Mouse (Mus musculus) spleen, postnatal 14 days (tissue): ENCODE results near the gene Mageb3.
"Not testable (repeated sequence)": the region's sequence is repeated elsewhere in the genome, so short reads cannot be mapped to it uniquely, and the experiment has no call there.

ENCODE experiments used
- DNase-seq, 2 experiments: peaks; one replicate each; pipeline ENCODE4 v3.0.0; 2021 to 2022; ENCODE audit warnings: low spot score in 2 of 2

Gene Mageb3

DNA sequence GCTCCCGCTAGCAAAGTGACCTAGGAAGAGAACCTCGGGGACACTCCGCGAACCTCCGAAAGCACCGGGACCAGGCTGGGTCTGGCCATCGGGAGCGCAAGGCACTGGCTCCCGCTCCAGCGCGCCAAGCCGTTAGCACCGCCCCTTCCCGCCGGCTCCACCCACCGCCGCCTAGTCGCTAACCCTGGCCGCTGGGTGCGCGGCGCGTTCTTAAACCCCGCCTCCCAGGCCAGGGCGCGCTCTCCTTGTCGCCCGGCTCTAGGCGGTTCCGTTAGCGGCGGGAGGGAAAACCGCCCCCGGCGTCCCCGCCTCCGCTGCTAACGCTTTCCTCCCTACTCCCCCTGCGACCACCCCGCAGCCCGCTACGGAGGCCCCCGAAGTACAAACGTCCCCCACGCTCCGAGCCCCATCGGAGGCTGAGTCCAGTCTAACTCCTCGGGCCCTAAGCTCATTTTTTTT, at the start of gene Mageb3, which contains the start of gene Ctdspl2:
TSS of gene Mageb3 (minus strand) at position 328 of the 459 bp plus-strand sequence.
TSS of gene Ctdspl2 (plus strand) at position 237 of the 459 bp plus-strand sequence.
- peak; percentile 95 to 97 for DNase-seq

GRCm38 (mm10) chr2:121995738-121996137, 39.8 kb upstream of the Mageb3 start:
- no peak for DNase-seq

DNA sequence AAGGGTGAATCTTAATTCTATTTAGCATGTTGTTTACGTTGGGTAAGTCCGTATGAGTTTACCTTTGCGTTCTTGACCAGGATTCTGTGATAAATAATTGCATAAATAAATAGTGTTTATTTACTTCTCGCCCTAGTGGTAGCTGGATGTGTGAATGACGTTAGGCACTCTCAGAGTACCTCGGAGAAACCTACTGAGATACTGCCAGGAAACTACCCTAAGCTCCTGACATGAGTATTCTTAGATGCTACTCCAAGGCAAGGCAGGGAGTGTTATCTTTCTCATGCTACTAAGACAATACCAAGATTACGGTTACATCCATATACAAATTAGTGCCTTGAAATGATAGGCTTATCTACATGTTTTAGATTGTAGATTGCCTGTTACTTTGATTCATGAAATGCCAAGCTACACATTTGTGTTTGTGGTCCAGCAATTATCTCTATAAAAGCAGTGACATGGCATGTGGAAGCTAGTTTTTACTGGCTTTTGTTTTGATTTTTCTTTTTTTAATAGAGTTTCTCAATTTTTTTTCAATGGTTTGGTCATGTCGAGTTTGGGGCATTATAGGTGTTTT, 1.4 kb upstream of the Mageb3 start:
- no peak for DNase-seq

GRCm38 (mm10) chr2:121956224-121957018, 529 bp upstream of the Mageb3 start:
- DNase-seq = peak; percentile 85 to 88

DNA sequence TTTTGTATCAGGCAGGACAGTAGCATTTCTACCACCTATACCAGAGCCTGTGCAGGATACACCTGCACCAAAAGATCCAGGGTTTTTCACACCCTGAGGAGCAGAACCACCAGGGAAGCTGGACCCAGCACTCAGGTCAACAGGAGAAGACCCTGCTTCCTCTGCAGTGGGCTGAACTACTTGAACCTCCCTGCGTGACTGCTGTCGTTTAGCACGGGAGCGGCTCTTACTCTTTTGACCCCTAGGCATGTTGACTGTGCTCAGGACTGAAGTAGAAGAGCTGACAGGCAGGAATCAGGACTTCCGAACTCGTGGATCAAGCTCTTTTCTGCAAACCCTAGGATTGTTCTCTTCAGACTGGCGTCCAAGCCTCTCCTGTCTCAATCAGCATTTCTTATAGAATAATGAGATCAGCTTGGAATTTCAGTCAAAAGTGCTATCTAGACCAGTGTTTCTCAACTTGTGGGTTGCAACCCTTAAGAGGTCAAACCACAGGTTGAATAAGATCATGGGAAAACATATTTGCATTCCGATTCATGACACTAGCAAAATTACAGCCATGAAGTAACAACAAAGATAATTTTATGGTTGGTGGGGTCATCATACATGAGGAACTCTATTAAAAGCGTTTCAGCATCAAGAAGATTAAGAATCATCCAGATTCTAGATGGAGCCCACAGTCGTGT, 778 bp downstream of the Mageb3 start:
- DNase-seq = no peak

DNA sequence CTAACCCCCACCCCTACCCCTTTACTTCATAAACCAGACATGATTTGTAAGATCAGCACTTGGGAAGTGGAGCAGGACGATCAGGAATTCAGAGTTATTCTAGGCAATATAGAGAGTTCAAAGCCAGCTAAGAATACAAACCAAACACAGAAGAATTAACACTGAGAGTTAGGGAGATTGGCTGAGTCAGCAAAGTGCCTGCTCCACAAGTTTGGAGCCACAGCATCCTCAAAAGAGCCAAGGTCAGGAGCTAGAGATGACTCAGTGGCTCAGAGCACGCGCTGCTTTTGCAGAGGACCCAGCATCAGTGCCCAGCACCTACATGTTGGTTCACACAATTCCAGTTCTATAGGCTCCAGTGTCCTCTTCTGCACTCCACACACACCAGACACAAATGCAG, 12.5 kb downstream of the Mageb3 start:
- DNase-seq = no peak

DNA sequence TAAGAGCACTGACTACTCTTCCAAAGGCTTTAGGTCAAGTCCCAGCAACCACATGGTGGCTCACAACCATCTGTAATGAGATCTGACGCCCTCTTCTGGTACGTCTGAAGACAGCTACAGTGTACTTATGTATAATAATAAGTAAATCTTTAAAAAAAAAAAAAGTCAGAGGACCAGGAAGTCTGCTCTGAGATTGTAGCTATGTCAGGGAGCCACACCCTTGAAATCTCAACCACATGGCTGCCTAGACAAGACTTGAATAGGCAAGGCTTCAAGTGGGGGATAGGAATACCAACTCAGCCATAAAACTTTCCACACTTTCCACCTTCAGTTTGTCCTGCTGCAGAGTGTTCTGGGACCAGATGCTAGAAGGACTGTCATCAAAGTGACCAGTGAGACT, 18.3 kb downstream of the Mageb3 start:
- DNase-seq = not testable (repeated sequence)

- DNase-seq = no peak
These were observed 39.6 kb downstream of the Mageb3 start for GRCm38 (mm10) chr2:121916047-121916970.

GRCm38 (mm10) chr2:121909975-121910374, 45.9 kb downstream of the Mageb3 start:
- no peak for DNase-seq
